Mouse (Mus musculus) heart, postnatal 0 days (tissue): ENCODE measurements at regions not wholly inside any gene's neighbourhood (a gene's known extent, or its start where the extent isn't known, plus 50 kb on each side); places are given as distances from the start of the nearest gene placed in this dataset.

ENCODE experiments used
- CTCF ChIP-seq: IDR thresholded peaks from 2 replicates; pipeline ENCODE4 v1.5.1; 2016; ENCODE audit warnings: antibody characterized with exemption, control low read depth, low read depth
- EP300 ChIP-seq: IDR thresholded peaks from 2 replicates; pipeline ENCODE4 v1.6.1; 2016; ENCODE audit warnings: antibody characterized with exemption, low read depth

- no peak for TF ChIP-seq EP300
- TF ChIP-seq CTCF, result no peak
Measured at GRCm38 (mm10) chr8:126688014-126688413, 94.2 kb upstream of the Irf2bp2 start.
